Mouse (Mus musculus): Measurements from ENCODE around the gene Slc8a2. TPM values are rescaled to one million over a fixed set of nuclear protein-coding genes. Genes with fewer than 3 reads are reported as not detected.

Slc8a2 gene
- total RNA-seq, 1 experiment = 3.1 TPM

DNA sequence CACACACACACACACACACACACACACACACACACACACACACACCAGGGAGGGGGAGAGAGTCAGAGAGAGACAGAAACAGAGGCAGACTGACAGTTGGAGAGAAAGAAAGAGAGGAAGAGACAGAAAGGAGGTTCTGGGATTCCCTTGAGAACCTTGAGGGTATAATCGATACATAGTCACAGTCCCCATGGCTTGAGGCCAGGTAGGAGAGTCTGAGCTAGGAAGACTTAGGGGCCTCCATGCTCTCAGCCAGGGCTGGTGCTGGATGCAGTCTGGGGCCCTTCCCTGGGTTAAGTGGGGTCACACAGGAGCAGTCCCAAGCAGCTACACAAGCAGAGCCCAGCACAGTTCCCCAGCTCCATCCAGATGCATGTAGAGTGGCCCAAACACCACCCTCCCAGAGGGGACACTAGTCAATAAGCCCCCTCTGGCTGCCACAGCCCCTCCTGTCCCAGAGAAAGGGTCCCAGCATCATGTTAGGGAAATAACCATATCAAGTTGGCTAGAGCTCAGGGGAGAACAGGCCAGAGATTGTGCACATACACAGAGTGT, 43.0 kb downstream of the Slc8a2 start:
- Histone ChIP-seq H3K4me3 (ENCODE audit: insufficient read depth in 1 of 2, low read depth in 1 of 2, low read length in 2 of 2, poor library complexity in 1 of 2, severe bottlenecking in 1 of 2) (no peak overlapping the region), H3K36me3 (ENCODE audit: control insufficient read depth, insufficient read depth, low read length, poor library complexity, severe bottlenecking) (no peaks in the 10 kb centered on the region), H3K9ac (ENCODE audit: insufficient read depth, low read depth, low read length, poor library complexity, severe bottlenecking) (no peak overlapping the region), H3K27ac (ENCODE audit: insufficient read depth, low read depth, low read length, poor library complexity, severe bottlenecking) (no peak overlapping the region), H3K9me3 (ENCODE audit: control insufficient read depth, insufficient read depth, low read depth, low read length) (no peaks in the 10 kb centered on the region), H3K4me1 (ENCODE audit: control insufficient read depth in 2 of 2, insufficient read depth in 2 of 2, low read length in 2 of 2, poor library complexity in 1 of 2) (peaks cover 0 to 3% of the 10 kb centered on the region in 2 experiments; a peak in 2 of 4 replicates)
- in situ Hi-C loops (cut with MboI; ENCODE audit: low sequenced_read_pairs in 2 of 2, unreplicated experiment in 2 of 2) = no loop called here
- TF ChIP-seq HCFC1 (IDR thresholded peaks at IDR 0.05; ENCODE audit: borderline replicate concordance, insufficient read depth, low read length) (no peak), ZC3H11A (IDR thresholded peaks at IDR 0.05; ENCODE audit: borderline replicate concordance, low read depth, low read length) (no peak), CHD2 (IDR thresholded peaks at IDR 0.05; ENCODE audit: low read depth, low read length) (no peak), MAFK (IDR thresholded peaks at IDR 0.05; ENCODE audit: insufficient read depth, low read depth, low read length) (no peak), ZNF384 (IDR thresholded peaks at IDR 0.05; ENCODE audit: low read depth, low read length) (no peak)
- DNase-seq (ENCODE audit: low read depth, low spot score) = no peak

DNA sequence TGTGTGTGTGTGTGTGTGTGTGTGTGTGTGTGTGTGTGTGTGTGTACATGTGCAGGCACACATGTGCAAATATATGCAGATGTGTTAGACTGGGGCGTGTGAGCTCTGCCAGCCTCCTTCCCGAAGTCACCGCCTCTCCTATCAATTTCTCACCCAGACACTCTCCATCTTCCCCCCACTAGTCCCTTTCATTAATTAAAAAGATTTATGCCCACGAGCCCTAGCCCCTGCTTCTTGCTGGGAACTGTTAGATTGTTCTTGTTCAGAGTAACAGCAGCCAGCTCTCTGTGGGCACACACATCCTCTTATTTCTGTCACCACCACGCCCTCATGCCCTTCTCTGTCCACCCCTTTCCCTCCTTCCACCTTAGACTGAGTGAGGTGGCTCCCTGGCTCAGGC, 43.5 kb downstream of the Slc8a2 start:
- Histone ChIP-seq H3K4me1 (ENCODE audit: control insufficient read depth in 2 of 2, insufficient read depth in 2 of 2, low read length in 2 of 2, poor library complexity in 1 of 2) (peaks cover 0 to 3% of the 10 kb centered on the region in 2 experiments; a peak in 2 of 4 replicates), H3K9ac (ENCODE audit: insufficient read depth, low read depth, low read length, poor library complexity, severe bottlenecking) (no peak overlapping the region), H3K9me3 (ENCODE audit: control insufficient read depth, insufficient read depth, low read depth, low read length) (no peaks in the 10 kb centered on the region), H3K4me3 (ENCODE audit: insufficient read depth in 1 of 2, low read depth in 1 of 2, low read length in 2 of 2, poor library complexity in 1 of 2, severe bottlenecking in 1 of 2) (no peak overlapping the region), H3K36me3 (ENCODE audit: control insufficient read depth, insufficient read depth, low read length, poor library complexity, severe bottlenecking) (no peaks in the 10 kb centered on the region), H3K27ac (ENCODE audit: insufficient read depth, low read depth, low read length, poor library complexity, severe bottlenecking) (no peak overlapping the region)
- TF ChIP-seq HCFC1 (IDR thresholded peaks at IDR 0.05; ENCODE audit: borderline replicate concordance, insufficient read depth, low read length) (no peak), CHD2 (IDR thresholded peaks at IDR 0.05; ENCODE audit: low read depth, low read length) (no peak), ZNF384 (IDR thresholded peaks at IDR 0.05; ENCODE audit: low read depth, low read length) (no peak), ZC3H11A (IDR thresholded peaks at IDR 0.05; ENCODE audit: borderline replicate concordance, low read depth, low read length) (no peak), MAFK (IDR thresholded peaks at IDR 0.05; ENCODE audit: insufficient read depth, low read depth, low read length) (no peak)
- in situ Hi-C loops (cut with MboI; ENCODE audit: low sequenced_read_pairs in 2 of 2, unreplicated experiment in 2 of 2) = no loop called here
- no peak for DNase-seq (ENCODE audit: low read depth, low spot score)

DNA sequence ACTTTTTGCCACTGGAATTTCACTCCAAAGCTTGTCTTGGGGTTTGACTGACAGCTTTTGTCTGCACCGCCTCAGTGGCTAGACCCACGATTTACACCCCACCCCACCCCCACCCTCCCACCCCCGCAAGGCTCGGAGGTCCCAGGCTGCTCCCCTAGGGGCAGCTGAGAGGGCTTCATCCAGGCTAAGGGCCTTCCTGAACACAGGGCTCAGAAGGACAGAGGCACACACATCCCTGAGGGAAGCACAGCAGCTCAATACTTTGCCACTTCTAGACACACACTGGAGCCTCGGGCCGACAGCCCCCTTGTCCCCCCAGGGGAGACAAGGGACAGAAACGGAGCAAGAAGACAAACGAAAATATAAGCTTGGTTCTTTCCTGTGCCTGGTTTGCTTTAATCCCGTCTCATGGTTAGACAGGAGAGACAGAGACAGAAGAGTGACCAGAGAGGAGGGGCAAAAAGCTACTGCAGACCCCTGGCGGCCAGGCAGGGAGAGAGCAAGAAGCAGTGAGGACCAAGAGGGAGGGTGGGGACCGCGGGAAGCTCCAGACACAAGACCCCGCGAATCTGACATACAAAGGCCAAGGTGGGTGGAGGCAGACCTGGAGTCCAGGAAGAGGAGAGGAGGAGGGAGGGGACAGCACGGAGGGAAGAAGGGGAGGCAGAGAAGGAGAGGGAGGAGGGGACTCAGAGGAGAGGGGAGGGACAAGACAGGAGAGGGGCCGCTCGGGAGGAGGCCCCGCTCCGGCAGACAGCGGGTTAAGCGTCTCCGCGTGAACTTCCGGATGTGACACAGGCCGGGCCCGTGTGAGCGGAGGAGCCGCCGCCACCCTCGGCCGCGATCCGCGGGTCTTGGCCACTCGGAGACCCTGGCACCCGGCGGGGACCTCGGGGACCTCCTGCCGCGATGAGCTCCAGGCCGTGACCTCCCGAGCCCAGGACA, 45.2 kb downstream of the Slc8a2 start, which contains the start of gene Meis3:
Meis3 (plus strand) TSS at position 494 of the 945 bp plus-strand sequence.
- H3K4me1 ChIP-seq (ENCODE audit: control insufficient read depth in 2 of 2, insufficient read depth in 2 of 2, low read length in 2 of 2, poor library complexity in 1 of 2) = peaks cover 0 to 3% of the 10 kb centered on the region in 2 experiments; a peak in 2 of 4 replicates
- peak; percentile 65 for DNase-seq (ENCODE audit: low read depth, low spot score)
- H3K36me3 ChIP-seq (ENCODE audit: control insufficient read depth, insufficient read depth, low read length, poor library complexity, severe bottlenecking) = no peaks in the 10 kb centered on the region
- peak within 1 kb of the TSS; percentile 66 for H3K9ac ChIP-seq (ENCODE audit: insufficient read depth, low read depth, low read length, poor library complexity, severe bottlenecking)
- TF ChIP-seq ZC3H11A (IDR thresholded peaks at IDR 0.05; ENCODE audit: borderline replicate concordance, low read depth, low read length) = no peak
- no peak for TF ChIP-seq HCFC1 (IDR thresholded peaks at IDR 0.05; ENCODE audit: borderline replicate concordance, insufficient read depth, low read length)
- no peak for TF ChIP-seq CHD2 (IDR thresholded peaks at IDR 0.05; ENCODE audit: low read depth, low read length)
- TF ChIP-seq ZNF384 (IDR thresholded peaks at IDR 0.05; ENCODE audit: low read depth, low read length) = no peak
- no peak for TF ChIP-seq MAFK (IDR thresholded peaks at IDR 0.05; ENCODE audit: insufficient read depth, low read depth, low read length)
- peak within 1 kb of the TSS; percentile 66 to 80 for H3K4me3 ChIP-seq (ENCODE audit: insufficient read depth in 1 of 2, low read depth in 1 of 2, low read length in 2 of 2, poor library complexity in 1 of 2, severe bottlenecking in 1 of 2)
- H3K27ac ChIP-seq (ENCODE audit: insufficient read depth, low read depth, low read length, poor library complexity, severe bottlenecking) = no peak within 1 kb of the TSS
- in situ Hi-C loops (cut with MboI; ENCODE audit: low sequenced_read_pairs in 2 of 2, unreplicated experiment in 2 of 2) = no loop called here
- H3K9me3 ChIP-seq (ENCODE audit: control insufficient read depth, insufficient read depth, low read depth, low read length) = no peaks in the 10 kb centered on the region

DNA sequence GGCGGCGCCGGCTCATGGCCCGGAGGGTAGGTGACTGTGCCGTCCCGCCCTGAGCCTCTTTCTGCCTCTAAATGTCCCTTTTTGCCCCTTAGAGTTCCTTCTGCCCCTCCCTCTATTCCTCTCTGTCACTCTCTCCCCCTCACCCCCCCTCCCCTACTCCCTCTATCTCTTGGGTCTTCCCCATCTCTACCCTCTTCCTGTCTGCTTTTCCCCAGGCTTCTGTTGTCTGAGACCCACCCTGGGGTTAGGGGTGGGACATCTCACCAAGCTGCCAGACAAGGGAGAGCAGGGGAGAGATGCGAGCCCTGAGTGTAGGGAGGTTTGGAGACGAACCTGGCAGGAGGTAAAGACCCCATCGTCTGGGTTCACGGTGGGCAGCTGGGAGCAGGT, 45.9 kb downstream of the Slc8a2 start:
- TF ChIP-seq ZC3H11A (IDR thresholded peaks at IDR 0.05; ENCODE audit: borderline replicate concordance, low read depth, low read length) (no peak), MAFK (IDR thresholded peaks at IDR 0.05; ENCODE audit: insufficient read depth, low read depth, low read length) (no peak), CHD2 (IDR thresholded peaks at IDR 0.05; ENCODE audit: low read depth, low read length) (no peak)
- Histone ChIP-seq H3K27ac (ENCODE audit: insufficient read depth, low read depth, low read length, poor library complexity, severe bottlenecking) (no peak overlapping the region), H3K9ac (ENCODE audit: insufficient read depth, low read depth, low read length, poor library complexity, severe bottlenecking) (peak overlapping the region; percentile 66), H3K36me3 (ENCODE audit: control insufficient read depth, insufficient read depth, low read length, poor library complexity, severe bottlenecking) (no peaks in the 10 kb centered on the region), H3K4me3 (ENCODE audit: insufficient read depth in 1 of 2, low read depth in 1 of 2, low read length in 2 of 2, poor library complexity in 1 of 2, severe bottlenecking in 1 of 2) (peak overlapping the region; percentile 66 to 80), H3K4me1 (ENCODE audit: control insufficient read depth in 2 of 2, insufficient read depth in 2 of 2, low read length in 2 of 2, poor library complexity in 1 of 2) (peaks cover 0 to 3% of the 10 kb centered on the region in 2 experiments; a peak in 2 of 4 replicates), H3K9me3 (ENCODE audit: control insufficient read depth, insufficient read depth, low read depth, low read length) (no peaks in the 10 kb centered on the region)
- in situ Hi-C loops (cut with MboI; ENCODE audit: low sequenced_read_pairs in 2 of 2, unreplicated experiment in 2 of 2) = no loop called here
- DNase-seq (ENCODE audit: low read depth, low spot score) = no peak
